Mouse (Mus musculus): ENCODE data around the gene Trip11. TPM values are rescaled to one million over a fixed set of nuclear protein-coding genes. Genes with fewer than 3 reads are reported as not detected.

The Trip11 gene
- total and polyA plus RNA-seq, 2 experiments from 2014 or later = 24.8 to 26.3 TPM

GRCm38 (mm10) chr12:101948801-101949200, 35.7 kb upstream of the Trip11 start:
- Histone ChIP-seq H3K4me1 (ENCODE audit: insufficient read depth, low read length) (no peaks in the 10 kb centered on the region), H3K4me3 (ENCODE audit: low read depth, low read length) (no peak overlapping the region), H3K4me2 (ENCODE audit: low read depth, low read length, poor library complexity, severe bottlenecking) (no peak overlapping the region), H3K9me3 (ENCODE audit: low read length) (no peaks in the 10 kb centered on the region), H3K36me3 (ENCODE audit: insufficient read depth, low read length) (peaks cover 22% of the 10 kb centered on the region; the same call in 1 of the 2 replicates), H3K27me3 (ENCODE audit: insufficient read depth, low read length) (no peaks in the 10 kb centered on the region), H3K27ac (ENCODE audit: low read depth, low read length) (no peak overlapping the region), H3K9ac (replicated peaks; ENCODE audit: low read length, poor library complexity, severe bottlenecking) (no peak overlapping the region)
- 73% methylated on average over 4 of the region's 4 CpGs for WGBS
- no peak for TF ChIP-seq CTCF (IDR thresholded peaks at IDR 0.05)
- ATAC-seq (ENCODE audit: low FRiP score) = no peak
- DNase-seq (ENCODE audit: low spot score) = no peak

DNA sequence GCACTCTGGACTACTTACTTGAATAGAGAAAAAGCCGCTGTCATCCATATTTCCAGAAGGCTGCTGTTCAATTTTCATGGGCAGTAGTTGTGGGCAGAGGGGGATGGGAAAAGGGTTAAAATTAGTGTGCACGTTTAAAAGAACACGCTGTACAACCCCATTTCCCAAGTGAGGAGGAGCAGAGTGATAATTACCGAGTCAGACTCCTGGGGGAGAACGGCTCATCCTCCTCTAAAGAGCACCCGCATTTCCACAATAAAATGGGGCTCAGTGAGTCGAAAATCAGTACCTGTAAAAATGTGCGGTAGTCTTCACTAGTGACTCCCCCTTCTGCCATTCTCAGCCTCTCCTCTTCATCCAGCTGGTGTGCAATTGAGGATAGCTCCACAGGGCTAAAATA, 34.9 kb upstream of the Trip11 start:
- Histone ChIP-seq H3K4me3 (ENCODE audit: low read depth, low read length) (no peak overlapping the region), H3K9me3 (ENCODE audit: low read length) (no peaks in the 10 kb centered on the region), H3K27ac (ENCODE audit: low read depth, low read length) (no peak overlapping the region), H3K27me3 (ENCODE audit: insufficient read depth, low read length) (no peaks in the 10 kb centered on the region), H3K4me1 (ENCODE audit: insufficient read depth, low read length) (no peaks in the 10 kb centered on the region), H3K4me2 (ENCODE audit: low read depth, low read length, poor library complexity, severe bottlenecking) (no peak overlapping the region), H3K36me3 (ENCODE audit: insufficient read depth, low read length) (peaks cover 22% of the 10 kb centered on the region; the same call in 1 of the 2 replicates), H3K9ac (replicated peaks; ENCODE audit: low read length, poor library complexity, severe bottlenecking) (no peak overlapping the region)
- no peak for TF ChIP-seq CTCF (IDR thresholded peaks at IDR 0.05)
- 89% methylated on average over 8 of the region's 8 CpGs for WGBS
- no peak for ATAC-seq (ENCODE audit: low FRiP score)
- DNase-seq (ENCODE audit: low spot score) = no peak

GRCm38 (mm10) chr12:101937572-101937971, 24.5 kb upstream of the Trip11 start:
- 82% methylated on average over 7 of the region's 7 CpGs for WGBS
- peak; percentile 15; the same call in 1 of the 2 replicates for TF ChIP-seq CTCF (IDR thresholded peaks at IDR 0.05)
- Histone ChIP-seq H3K9ac (replicated peaks; ENCODE audit: low read length, poor library complexity, severe bottlenecking) (no peak overlapping the region), H3K4me3 (ENCODE audit: low read depth, low read length) (no peak overlapping the region), H3K9me3 (ENCODE audit: low read length) (no peaks in the 10 kb centered on the region), H3K27ac (ENCODE audit: low read depth, low read length) (no peak overlapping the region), H3K36me3 (ENCODE audit: insufficient read depth, low read length) (peaks cover 43% of the 10 kb centered on the region), H3K27me3 (ENCODE audit: insufficient read depth, low read length) (no peaks in the 10 kb centered on the region), H3K4me1 (ENCODE audit: insufficient read depth, low read length) (no peaks in the 10 kb centered on the region), H3K4me2 (ENCODE audit: low read depth, low read length, poor library complexity, severe bottlenecking) (no peak overlapping the region)
- no peak for DNase-seq (ENCODE audit: low spot score)
- ATAC-seq (ENCODE audit: low FRiP score) = no peak

DNA sequence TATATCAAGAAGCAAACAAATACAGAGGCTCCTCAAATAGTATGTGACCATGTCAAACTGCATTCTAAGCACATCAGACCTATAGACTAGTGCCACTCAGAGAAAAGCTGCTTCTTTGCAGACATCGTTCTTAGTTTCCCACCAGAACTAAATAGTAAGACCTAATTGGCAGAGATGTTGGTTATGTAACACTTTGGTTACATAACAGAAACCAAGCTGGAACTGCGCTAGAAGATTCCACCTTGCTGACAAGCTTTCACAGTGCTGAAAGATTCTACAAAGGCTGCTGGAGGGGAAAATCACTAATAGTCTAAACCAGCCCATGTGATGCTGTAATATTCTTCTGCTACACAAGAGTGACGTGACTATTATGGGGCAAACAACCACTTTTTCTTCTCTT, 22.2 kb upstream of the Trip11 start:
- Histone ChIP-seq H3K9me3 (ENCODE audit: low read length) (no peaks in the 10 kb centered on the region), H3K4me2 (ENCODE audit: low read depth, low read length, poor library complexity, severe bottlenecking) (no peak overlapping the region), H3K27ac (ENCODE audit: low read depth, low read length) (no peak overlapping the region), H3K9ac (replicated peaks; ENCODE audit: low read length, poor library complexity, severe bottlenecking) (no peak overlapping the region), H3K36me3 (ENCODE audit: insufficient read depth, low read length) (peaks cover 44% of the 10 kb centered on the region), H3K4me1 (ENCODE audit: insufficient read depth, low read length) (no peaks in the 10 kb centered on the region), H3K27me3 (ENCODE audit: insufficient read depth, low read length) (no peaks in the 10 kb centered on the region), H3K4me3 (ENCODE audit: low read depth, low read length) (no peak overlapping the region)
- 96% methylated on average over 3 of the region's 3 CpGs for WGBS
- no peak for ATAC-seq (ENCODE audit: low FRiP score)
- no peak for TF ChIP-seq CTCF (IDR thresholded peaks at IDR 0.05)
- no peak for DNase-seq (ENCODE audit: low spot score)

DNA sequence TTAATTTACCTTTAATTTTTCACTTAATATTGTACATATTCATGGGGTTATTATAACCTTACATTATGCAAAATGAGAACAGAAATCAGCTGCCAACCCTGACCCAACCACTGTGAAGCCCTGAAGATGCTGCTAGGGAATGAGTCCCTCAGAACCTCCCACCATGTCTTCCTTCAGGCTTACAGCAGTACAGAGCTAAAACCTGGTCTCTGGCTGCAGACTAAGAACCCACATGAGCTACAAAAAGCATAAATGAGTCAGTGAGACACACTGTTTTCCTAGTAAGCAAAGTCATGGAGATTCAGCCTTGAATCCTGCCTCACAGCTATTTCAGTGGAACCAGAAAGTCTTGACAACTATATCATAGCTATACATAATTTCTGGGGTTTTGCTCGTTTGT, 15.4 kb upstream of the Trip11 start:
- Histone ChIP-seq H3K9ac (replicated peaks; ENCODE audit: low read length, poor library complexity, severe bottlenecking) (no peak overlapping the region), H3K9me3 (ENCODE audit: low read length) (no peaks in the 10 kb centered on the region), H3K27me3 (ENCODE audit: insufficient read depth, low read length) (no peaks in the 10 kb centered on the region), H3K4me1 (ENCODE audit: insufficient read depth, low read length) (no peaks in the 10 kb centered on the region), H3K36me3 (ENCODE audit: insufficient read depth, low read length) (peaks cover 44% of the 10 kb centered on the region; the same call in 1 of the 2 replicates), H3K4me3 (ENCODE audit: low read depth, low read length) (no peak overlapping the region), H3K27ac (ENCODE audit: low read depth, low read length) (no peak overlapping the region), H3K4me2 (ENCODE audit: low read depth, low read length, poor library complexity, severe bottlenecking) (no peak overlapping the region)
- ATAC-seq (ENCODE audit: low FRiP score) (no peak), DNase-seq (ENCODE audit: low spot score) (no peak)
- 88% methylated on average over 1 of the region's 1 CpGs for WGBS
- no peak for TF ChIP-seq CTCF (IDR thresholded peaks at IDR 0.05)

- WGBS = 85% methylated on average over 6 of the region's 6 CpGs
- peaks cover 26% of the 10 kb centered on the region for H3K36me3 ChIP-seq (ENCODE audit: insufficient read depth, low read length)
- H3K27ac ChIP-seq (ENCODE audit: low read depth, low read length) = no peak overlapping the region
Measured at GRCm38 (mm10) chr12:101922313-101922712, 9.2 kb upstream of the Trip11 start.

More at GRCm38 (mm10) chr12:101922313-101922712, 9.2 kb upstream of the Trip11 start:
- Histone ChIP-seq H3K4me3 (ENCODE audit: low read depth, low read length) (no peak overlapping the region), H3K27me3 (ENCODE audit: insufficient read depth, low read length) (no peaks in the 10 kb centered on the region), H3K4me1 (ENCODE audit: insufficient read depth, low read length) (no peaks in the 10 kb centered on the region), H3K4me2 (ENCODE audit: low read depth, low read length, poor library complexity, severe bottlenecking) (no peak overlapping the region), H3K9me3 (ENCODE audit: low read length) (no peaks in the 10 kb centered on the region), H3K9ac (replicated peaks; ENCODE audit: low read length, poor library complexity, severe bottlenecking) (no peak overlapping the region)
- ATAC-seq (ENCODE audit: low FRiP score) (no peak), DNase-seq (ENCODE audit: low spot score) (no peak)
- TF ChIP-seq CTCF (IDR thresholded peaks at IDR 0.05) = no peak

Measured in midbrain, postnatal 0 days (tissue).